In genomic region chr6:72108941-72109892, GRCm38 (mm10) we compare ENCODE assay signal across 8 mouse cellular contexts. TPM values are rescaled to one million over a fixed set of nuclear protein-coding genes. Genes with fewer than 3 reads are reported as not detected.
DNase-seq lines count a peak whose midpoint lies in the region; ATAC-seq and TF ChIP-seq lines count a peak whose summit lies in the region.

No protein-coding gene starts in this region.

- H3K4me1 ChIP-seq in forebrain, embryonic 10.5 days: peaks cover 16% of the 10 kb centered on the region
- peaks cover 3% of the 10 kb centered on the region; the same call in 1 of the 2 replicates for H3K4me1 ChIP-seq in forebrain, embryonic 11.5 days (replicated peaks; ENCODE audit: control insufficient read depth, insufficient read depth, low read length)
- H3K4me1 ChIP-seq in liver, embryonic 14.5 days (replicated peaks; ENCODE audit: control insufficient read depth in 2 of 2, insufficient read depth in 2 of 2, low read length in 1 of 2): peaks cover 75 to 79% of the 10 kb centered on the region in 2 experiments
- H3K4me1 ChIP-seq in stomach, embryonic 16.5 days (ENCODE audit: control insufficient read depth, insufficient read depth, low read length): peaks cover 22% of the 10 kb centered on the region; the same call in 1 of the 2 replicates

- peaks cover 7% of the 10 kb centered on the region for H3K36me3 ChIP-seq in forebrain, embryonic 10.5 days (replicated peaks)
- H3K36me3 ChIP-seq in forebrain, embryonic 11.5 days (ENCODE audit: control insufficient read depth, insufficient read depth, low read length): no peaks in the 10 kb centered on the region; the same call in 1 of the 2 replicates
- H3K36me3 ChIP-seq in liver, embryonic 14.5 days (replicated peaks; ENCODE audit: control insufficient read depth, insufficient read depth, low read depth): peaks cover 28% of the 10 kb centered on the region
- H3K36me3 ChIP-seq in stomach, embryonic 16.5 days (ENCODE audit: control insufficient read depth, insufficient read depth, low read length): no peaks in the 10 kb centered on the region

- no peak overlapping the region for H3K9ac ChIP-seq in forebrain, embryonic 11.5 days (ENCODE audit: low read length)
- peak overlapping the region; percentile 67 for H3K9ac ChIP-seq in liver, embryonic 14.5 days (replicated peaks)
- H3K9ac ChIP-seq in stomach, embryonic 16.5 days (ENCODE audit: low read length): peak overlapping the region; percentile 1; the same call in 1 of the 2 replicates

- no peak for DNase-seq in forebrain, embryonic 10.5 days (ENCODE audit: extremely low spot score, low spot score)
- no peak for DNase-seq in forebrain, embryonic 11.5 days (ENCODE audit: low spot score)
- DNase-seq in right cerebral cortex, adult 18-20 months: peak; percentile 52
- DNase-seq in right cerebral cortex, postnatal 10 days (ENCODE audit: low spot score in 2 of 2): no peak
- peak; percentile 85 to 87 (median 85) for DNase-seq in liver, embryonic 14.5 days (ENCODE audit: low read depth in 3 of 3, low spot score in 3 of 3)
- DNase-seq in gastrocnemius, postnatal 4 days (ENCODE audit: low spot score in 2 of 2): no peak
- no peak for DNase-seq in urinary bladder, postnatal 36 days (ENCODE audit: low spot score in 2 of 2)

- no peaks in the 10 kb centered on the region for H3K9me3 ChIP-seq in forebrain, embryonic 10.5 days
- H3K9me3 ChIP-seq in forebrain, embryonic 11.5 days (ENCODE audit: control insufficient read depth, low read length): no peaks in the 10 kb centered on the region
- no peaks in the 10 kb centered on the region for H3K9me3 ChIP-seq in liver, embryonic 14.5 days (ENCODE audit: control insufficient read depth, low read length)
- H3K9me3 ChIP-seq in stomach, embryonic 16.5 days (replicated peaks; ENCODE audit: control insufficient read depth, low read length): no peaks in the 10 kb centered on the region

- H3K27me3 ChIP-seq in forebrain, embryonic 10.5 days (ENCODE audit: poor library complexity, severe bottlenecking): no peaks in the 10 kb centered on the region
- H3K27me3 ChIP-seq in forebrain, embryonic 11.5 days (ENCODE audit: control insufficient read depth, insufficient read depth, low read length): no peaks in the 10 kb centered on the region
- no peaks in the 10 kb centered on the region for H3K27me3 ChIP-seq in liver, embryonic 14.5 days (ENCODE audit: control insufficient read depth, insufficient read depth, low read length)
- no peaks in the 10 kb centered on the region for H3K27me3 ChIP-seq in stomach, embryonic 16.5 days (ENCODE audit: control insufficient read depth, insufficient read depth, low read length)

- WGBS in forebrain, embryonic 10.5 days: 70% methylated on average over 14 of the region's 14 CpGs
- 67% methylated on average over 14 of the region's 14 CpGs for WGBS in forebrain, embryonic 11.5 days
- 26% methylated on average over 14 of the region's 14 CpGs for WGBS in liver, embryonic 14.5 days (ENCODE audit: insufficient replicate concordance)
- WGBS in stomach, embryonic 16.5 days: 59% methylated on average over 14 of the region's 14 CpGs

- H3K4me3 ChIP-seq in forebrain, embryonic 10.5 days: no peak overlapping the region
- no peak overlapping the region for H3K4me3 ChIP-seq in forebrain, embryonic 11.5 days (ENCODE audit: low read depth, low read length)
- peak overlapping the region; percentile 22 to 44 for H3K4me3 ChIP-seq in liver, embryonic 14.5 days (ENCODE audit: insufficient read depth in 1 of 2, low read depth in 2 of 2, low read length in 2 of 2)
- no peak overlapping the region for H3K4me3 ChIP-seq in stomach, embryonic 16.5 days (replicated peaks; ENCODE audit: low read length)

- 0 out of 2 replicates have a peak, but pooled peaks have one; percentile 21 for TF ChIP-seq CTCF in liver, embryonic 14.5 days (IDR thresholded peaks at IDR 0.05; ENCODE audit: low read depth)

- no peak overlapping the region for H3K4me2 ChIP-seq in forebrain, embryonic 11.5 days (ENCODE audit: low read depth, low read length, severe bottlenecking)
- H3K4me2 ChIP-seq in liver, embryonic 14.5 days (ENCODE audit: low read depth): peak overlapping the region; percentile 71
- H3K4me2 ChIP-seq in stomach, embryonic 16.5 days (ENCODE audit: low read depth, low read length): no peak overlapping the region

- ATAC-seq in forebrain, embryonic 11.5 days (replicated peaks; ENCODE audit: low FRiP score): no peak
- ATAC-seq in liver, embryonic 14.5 days (ENCODE audit: insufficient read depth): peak; percentile 90
- peak; percentile 50 for ATAC-seq in stomach, embryonic 16.5 days (ENCODE audit: insufficient read depth, low FRiP score)

- H3K27ac ChIP-seq in forebrain, embryonic 10.5 days: peak overlapping the region; percentile 8
- no peak overlapping the region; the same call in 1 of the 2 replicates for H3K27ac ChIP-seq in forebrain, embryonic 11.5 days (ENCODE audit: low read depth, low read length)
- H3K27ac ChIP-seq in liver, embryonic 14.5 days: peak overlapping the region; percentile 97
- H3K27ac ChIP-seq in stomach, embryonic 16.5 days (ENCODE audit: low read length): no peak overlapping the region

- TF ChIP-seq EP300 in liver, embryonic 14.5 days (IDR thresholded peaks at IDR 0.05; ENCODE audit: low read depth): peak; percentile 91

RNA-seq across cellular contexts. Expression of gene St3gal5, which starts 11.8 kb away (rescaled TPM):
- 36.9 and 38.9 TPM in 2 replicates for polyA plus RNA-seq in forebrain, embryonic 10.5 days (2016; fragmentation: Nextera tagmentation; extraction: Ambion mirVana)
- 40.4 and 43.3 TPM in 2 replicates for polyA plus RNA-seq in forebrain, embryonic 11.5 days (2014; fragmentation: Nextera tagmentation; extraction: Ambion mirVana)
- 94.7 and 121 TPM in 2 replicates for polyA plus RNA-seq in liver, embryonic 14.5 days (2012; rRNA removed)
- 123 and 139 TPM in 2 replicates for polyA plus RNA-seq in liver, embryonic 14.5 days (2014; fragmentation: Nextera tagmentation; extraction: Ambion mirVana)
- polyA plus RNA-seq in stomach, embryonic 16.5 days (2015; fragmentation: Nextera tagmentation; extraction: Ambion mirVana): 26.1 and 32.2 TPM in 2 replicates
- total RNA-seq in gastrocnemius, postnatal 4 days (2021): 100 to 1,000 TPM in 1 of 2 experiments, 10 to 100 TPM in 1; 69.1 to 105 TPM

Comparison
In these comparisons a context has a peak if more than half of its experiments do, and no peak if none do; other contexts are left out.
1. DNase-seq: peak in right cerebral cortex, adult 18-20 months (single experiment) and liver, embryonic 14.5 days (3 of 3); none in forebrain, embryonic 10.5 days (single experiment), forebrain, embryonic 11.5 days (single experiment), right cerebral cortex, postnatal 10 days (0 of 2), gastrocnemius, postnatal 4 days (0 of 2) and urinary bladder, postnatal 36 days (0 of 2).
2. H3K27ac ChIP-seq: peak in forebrain, embryonic 10.5 days (single experiment) and liver, embryonic 14.5 days (single experiment); none in forebrain, embryonic 11.5 days (single experiment) and stomach, embryonic 16.5 days (single experiment).
3. H3K4me3 ChIP-seq: peak in liver, embryonic 14.5 days (2 of 2); none in forebrain, embryonic 10.5 days (single experiment), forebrain, embryonic 11.5 days (single experiment) and stomach, embryonic 16.5 days (single experiment).